Mouse (Mus musculus): Measurements from ENCODE around the gene Nodal. TPM values are rescaled to one million over a fixed set of nuclear protein-coding genes. Genes with fewer than 3 reads are reported as not detected.

The Nodal gene
- polyA plus RNA-seq, 1 experiment from 2014 or later, result 0.56 TPM

Other genes with a start within 250 kb of the Nodal start
- 0.64 and 1.2 TPM in 2 replicates for gene Tbata, start 246.0 kb upstream of the Nodal start, polyA plus RNA-seq (2015; fragmentation: Nextera tagmentation; extraction: Ambion mirVana)
- gene Adamts14, start 144.5 kb upstream of the Nodal start, polyA plus RNA-seq (2015; fragmentation: Nextera tagmentation; extraction: Ambion mirVana), result 0.29 and 0.55 TPM in 2 replicates
- 0.07 TPM in 1 of 2 replicates, not detected in the other for gene Prf1, start 120.1 kb upstream of the Nodal start, polyA plus RNA-seq (2015; fragmentation: Nextera tagmentation; extraction: Ambion mirVana)
- 26.9 and 30.6 TPM in 2 replicates for gene Pald1, start 34.4 kb upstream of the Nodal start, polyA plus RNA-seq (2015; fragmentation: Nextera tagmentation; extraction: Ambion mirVana)
- 43.2 and 46.6 TPM in 2 replicates for gene Eif4ebp2, start 34.7 kb downstream of the Nodal start, polyA plus RNA-seq (2015; fragmentation: Nextera tagmentation; extraction: Ambion mirVana)
- gene Lrrc20, start 57.8 kb downstream of the Nodal start, polyA plus RNA-seq (2015; fragmentation: Nextera tagmentation; extraction: Ambion mirVana), result 14.9 and 17.7 TPM in 2 replicates
- 0.97 and 1.5 TPM in 2 replicates for gene Npffr1, start 177.5 kb downstream of the Nodal start, polyA plus RNA-seq (2015; fragmentation: Nextera tagmentation; extraction: Ambion mirVana)
- gene Ppa1, start 230.6 kb downstream of the Nodal start, polyA plus RNA-seq (2015; fragmentation: Nextera tagmentation; extraction: Ambion mirVana), result 207 and 226 TPM in 2 replicates